Comparison of ENCODE assay signal across 9 mouse cellular contexts in genomic region chr6:114131122-114131872, GRCm38 (mm10). TPM values are rescaled to one million over a fixed set of nuclear protein-coding genes. Genes with fewer than 3 reads are reported as not detected.
DNase-seq lines count a peak whose midpoint lies in the region; ATAC-seq and TF ChIP-seq lines count a peak whose summit lies in the region.
"Had no signal": no experiment of that assay in that cellular context is flagged by ENCODE, and none has a peak within 500 bp of the region (broad histone marks: within the 10 kb centered on the region; RNA-seq: fewer than 3 reads in every experiment).

Slc6a11 (plus strand) TSS chr6:114131241.

- no peak for TF ChIP-seq POLR2A in kidney, adult 2 months (IDR thresholded peaks at IDR 0.05; ENCODE audit: low read depth, low read length)

- DNase-seq in kidney, postnatal 4 days: peak; percentile 10 to 32
- DNase-seq in kidney, adult 2 months: no peak
- DNase-seq in cerebellum, postnatal 10 days: peak; percentile 81
- peak; percentile 35 to 39 for DNase-seq in left cerebral cortex, postnatal 36 days (ENCODE audit: low spot score in 2 of 2)
- DNase-seq in retina, postnatal 1 day: peak; percentile 78
- no peak for DNase-seq in thymus, postnatal 10 days (ENCODE audit: low spot score in 2 of 2)

- peak within 1 kb of the TSS; percentile 78 for H3K9ac ChIP-seq in forebrain, embryonic 13.5 days

- no peaks in the 10 kb centered on the region for H3K4me1 ChIP-seq in kidney, adult 2 months (ENCODE audit: control insufficient read depth, insufficient read depth, low read length)
- peaks cover 11% of the 10 kb centered on the region for H3K4me1 ChIP-seq in forebrain, embryonic 13.5 days

- no peak for TF ChIP-seq CTCF in kidney, adult 2 months (conservative IDR thresholded peaks at IDR 0.05; ENCODE audit: insufficient read depth, insufficient read length, low read depth, low read length)

- no peak within 1 kb of the TSS for H3K4me3 ChIP-seq in kidney, adult 2 months (ENCODE audit: insufficient read depth, low read depth, low read length)
- peak within 1 kb of the TSS; percentile 59 for H3K4me3 ChIP-seq in forebrain, embryonic 13.5 days

- no peaks in the 10 kb centered on the region for H3K36me3 ChIP-seq in kidney, adult 2 months (ENCODE audit: control insufficient read depth, insufficient read depth, low read length)
- H3K36me3 ChIP-seq in forebrain, embryonic 13.5 days (ENCODE audit: poor library complexity, severe bottlenecking): no peaks in the 10 kb centered on the region

- H3K27ac ChIP-seq in kidney, adult 2 months (ENCODE audit: insufficient read depth, low read depth, low read length): no peak within 1 kb of the TSS
- H3K27ac ChIP-seq in forebrain, embryonic 13.5 days: no peak within 1 kb of the TSS

- ATAC-seq in forebrain, embryonic 13.5 days: peak; percentile 71
- ATAC-seq in CD4-positive, CD25-positive, alpha-beta regulatory T cell, adult 4 months: no peak

- H3K27me3 ChIP-seq in kidney, adult 2 months (replicated peaks; ENCODE audit: control insufficient read depth, insufficient read depth, low read length): no peaks in the 10 kb centered on the region
- H3K27me3 ChIP-seq in forebrain, embryonic 13.5 days: peaks cover 29% of the 10 kb centered on the region

- H3K4me2 ChIP-seq in forebrain, embryonic 13.5 days: peak within 1 kb of the TSS; percentile 97

- WGBS in kidney, adult 2 months: 3% methylated on average over 76 of the region's 76 CpGs
- WGBS in forebrain, embryonic 13.5 days: 2% methylated on average over 74 of the region's 76 CpGs

- H3K9me3 ChIP-seq in forebrain, embryonic 13.5 days (replicated peaks): no peaks in the 10 kb centered on the region; the same call in 1 of the 2 replicates

- intact Hi-C loops in left cerebral cortex, postnatal 36 days (cut with DNase I): no loop called here

RNA-seq across cellular contexts. Expression of gene Slc6a11, which starts in this region (rescaled TPM):
- not detected in 2 replicates for polyA plus RNA-seq in kidney, adult 2 months (2012; rRNA removed)
- polyA plus RNA-seq in forebrain, embryonic 13.5 days (2015; fragmentation: Nextera tagmentation; extraction: Ambion mirVana): 2.4 and 2.6 TPM in 2 replicates
- total RNA-seq in left cerebral cortex, postnatal 36 days (2021): 10 to 100 TPM; 80.9 to 87.4 TPM
- polyA plus RNA-seq in CD4-positive, CD25-positive, alpha-beta regulatory T cell, adult 4 months (2017; shearing (Covaris generic)): not detected
- total RNA-seq: liver, adult 2 months had no signal
- polyA plus RNA-seq: liver, adult 2 months had no signal

Comparison
In these comparisons a context has a peak if more than half of its experiments do, and no peak if none do; other contexts are left out.
1. DNase-seq: peak in kidney, postnatal 4 days (2 of 2), cerebellum, postnatal 10 days (2 of 2), left cerebral cortex, postnatal 36 days (2 of 2) and retina, postnatal 1 day (single experiment); none in kidney, adult 2 months (single experiment) and thymus, postnatal 10 days (0 of 2).